Mouse (Mus musculus): ENCODE data around the gene Rbm20. TPM values are rescaled to one million over a fixed set of nuclear protein-coding genes. Genes with fewer than 3 reads are reported as not detected.

Gene Rbm20
- polyA plus RNA-seq, 1 experiment from 2014 or later: 5.1 TPM

GRCm38 (mm10) chr19:53724053-53724452 lies 46.9 kb downstream of the Rbm20 start:
- no peak overlapping the region for H3K27ac ChIP-seq
- H3K9me3 ChIP-seq: peaks cover 5% of the 10 kb centered on the region
- peaks cover 25% of the 10 kb centered on the region for H3K4me1 ChIP-seq (replicated peaks)
- no peak for ATAC-seq (ENCODE audit: insufficient number of reproducible peaks, insufficient read depth, low FRiP score, low TSS enrichment, low read depth)
- no peaks in the 10 kb centered on the region for H3K27me3 ChIP-seq
- no peak overlapping the region for H3K9ac ChIP-seq (replicated peaks)
- no peaks in the 10 kb centered on the region for H3K36me3 ChIP-seq
- no peak overlapping the region for H3K4me2 ChIP-seq
- H3K4me3 ChIP-seq (replicated peaks): no peak overlapping the region
- 81% methylated on average over 5 of the region's 5 CpGs for WGBS

- Histone ChIP-seq H3K4me1 (replicated peaks) (peaks cover 29% of the 10 kb centered on the region), H3K4me2 (peak overlapping the region; percentile 38), H3K4me3 (replicated peaks) (no peak overlapping the region), H3K9ac (replicated peaks) (no peak overlapping the region), H3K27me3 (no peaks in the 10 kb centered on the region), H3K27ac (no peak overlapping the region), H3K9me3 (no peaks in the 10 kb centered on the region), H3K36me3 (no peaks in the 10 kb centered on the region)
- 17% methylated on average over 12 of the region's 12 CpGs for WGBS
- peak; percentile 80 for ATAC-seq (ENCODE audit: insufficient number of reproducible peaks, insufficient read depth, low FRiP score, low TSS enrichment, low read depth)
These were observed 49.2 kb downstream of the Rbm20 start for GRCm38 (mm10) chr19:53726340-53726739.

DNA sequence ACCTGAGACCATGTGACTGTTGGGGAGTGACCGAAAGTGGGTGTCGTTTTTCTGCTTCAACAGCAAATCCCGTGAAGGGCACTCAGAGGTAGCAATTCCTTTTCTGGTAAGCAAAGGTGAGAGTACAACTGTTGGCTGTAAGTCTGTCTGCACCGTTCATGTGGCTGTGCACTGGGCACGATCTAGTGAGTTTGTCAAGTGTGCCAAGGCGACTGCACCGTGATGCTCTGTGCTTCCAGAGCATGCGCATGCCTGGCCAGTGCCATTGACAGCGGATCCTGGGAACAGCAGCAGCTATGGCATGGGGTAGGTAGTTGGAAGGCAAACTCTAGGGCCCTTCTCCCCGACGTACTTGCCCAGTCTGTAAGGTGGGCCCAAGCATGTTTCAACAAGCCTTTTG lies 49.6 kb downstream of the Rbm20 start:
- no peak overlapping the region for H3K4me3 ChIP-seq (replicated peaks)
- H3K9me3 ChIP-seq: no peaks in the 10 kb centered on the region
- H3K4me1 ChIP-seq (replicated peaks): peaks cover 32% of the 10 kb centered on the region
- H3K27ac ChIP-seq: 0 out of 2 replicates have a peak overlapping the region, but pooled peaks have one; percentile 17
- no peaks in the 10 kb centered on the region for H3K36me3 ChIP-seq
- ATAC-seq (ENCODE audit: insufficient number of reproducible peaks, insufficient read depth, low FRiP score, low TSS enrichment, low read depth): no peak
- no peak overlapping the region for H3K9ac ChIP-seq (replicated peaks)
- no peaks in the 10 kb centered on the region for H3K27me3 ChIP-seq
- 67% methylated on average over 11 of the region's 11 CpGs for WGBS
- H3K4me2 ChIP-seq: peak overlapping the region; percentile 38; the same call in 1 of the 2 replicates

DNA sequence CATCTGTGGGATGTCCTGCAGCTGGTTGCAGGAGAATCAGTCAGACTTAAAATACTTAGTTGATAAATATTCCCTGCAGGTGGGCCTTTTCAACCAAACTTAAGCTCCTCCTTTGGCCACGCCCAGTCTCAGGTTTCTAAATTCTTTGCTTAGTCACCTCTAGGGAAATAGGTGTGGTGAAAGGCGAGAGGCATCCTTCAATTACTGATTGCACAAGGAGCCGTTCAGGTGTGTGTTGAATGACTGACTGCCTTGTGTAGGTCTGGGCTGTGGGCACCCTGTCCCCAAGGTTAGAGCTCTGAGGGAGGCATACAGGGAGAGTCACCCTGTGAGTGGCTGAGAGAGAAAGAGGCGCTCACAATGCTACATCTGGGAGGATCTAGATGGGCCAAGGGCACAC lies 50.2 kb downstream of the Rbm20 start:
- ATAC-seq (ENCODE audit: insufficient number of reproducible peaks, insufficient read depth, low FRiP score, low TSS enrichment, low read depth): no peak
- Histone ChIP-seq H3K4me1 (replicated peaks) (peaks cover 37% of the 10 kb centered on the region), H3K9me3 (no peaks in the 10 kb centered on the region), H3K27me3 (no peaks in the 10 kb centered on the region), H3K9ac (replicated peaks) (no peak overlapping the region), H3K27ac (no peak overlapping the region), H3K4me2 (no peak overlapping the region), H3K36me3 (no peaks in the 10 kb centered on the region), H3K4me3 (replicated peaks) (no peak overlapping the region)
- 50% methylated on average over 4 of the region's 4 CpGs for WGBS

GRCm38 (mm10) chr19:53727886-53728669 lies 51.0 kb downstream of the Rbm20 start:
- no peak overlapping the region for H3K4me3 ChIP-seq (replicated peaks)
- H3K4me2 ChIP-seq: no peak overlapping the region
- H3K9ac ChIP-seq (replicated peaks): no peak overlapping the region
- H3K27me3 ChIP-seq: no peaks in the 10 kb centered on the region
- WGBS: 57% methylated on average over 9 of the region's 9 CpGs
- H3K4me1 ChIP-seq (replicated peaks): peaks cover 37% of the 10 kb centered on the region
- ATAC-seq (ENCODE audit: insufficient number of reproducible peaks, insufficient read depth, low FRiP score, low TSS enrichment, low read depth): no peak
- no peak overlapping the region for H3K27ac ChIP-seq
- H3K9me3 ChIP-seq: no peaks in the 10 kb centered on the region
- H3K36me3 ChIP-seq: no peaks in the 10 kb centered on the region

- peaks cover 37% of the 10 kb centered on the region for H3K4me1 ChIP-seq (replicated peaks)
- ATAC-seq (ENCODE audit: insufficient number of reproducible peaks, insufficient read depth, low FRiP score, low TSS enrichment, low read depth): no peak
- no peak overlapping the region for H3K4me3 ChIP-seq (replicated peaks)
- H3K27me3 ChIP-seq: no peaks in the 10 kb centered on the region
- no peaks in the 10 kb centered on the region for H3K9me3 ChIP-seq
- no peak overlapping the region for H3K4me2 ChIP-seq
- H3K36me3 ChIP-seq: no peaks in the 10 kb centered on the region
- no peak overlapping the region for H3K9ac ChIP-seq (replicated peaks)
- H3K27ac ChIP-seq: no peak overlapping the region
- 70% methylated on average over 10 of the region's 10 CpGs for WGBS
These were observed 52.8 kb downstream of the Rbm20 start for GRCm38 (mm10) chr19:53729919-53730318.

DNA sequence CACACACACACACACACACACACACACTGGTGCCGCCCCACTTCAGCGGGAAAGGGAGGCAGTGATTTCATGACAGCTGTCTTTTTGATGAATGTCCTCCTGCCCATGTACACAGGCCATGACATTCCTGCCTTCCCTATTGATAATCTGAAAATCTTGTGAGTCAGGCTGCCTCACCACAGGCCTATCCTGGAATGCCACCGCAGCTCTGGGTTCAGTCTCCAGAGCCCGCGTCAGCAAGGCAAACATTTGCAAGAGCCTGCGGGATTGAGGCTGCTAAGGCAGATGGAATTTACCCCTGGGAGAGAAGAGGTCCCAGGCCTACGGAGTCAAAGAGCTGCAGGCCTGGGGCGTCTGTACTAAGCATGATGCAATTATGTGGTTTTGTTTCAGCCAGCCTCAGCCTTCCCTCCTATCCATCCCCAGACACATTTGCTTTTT lies 54.7 kb downstream of the Rbm20 start:
- Histone ChIP-seq H3K9ac (replicated peaks) (no peak overlapping the region), H3K36me3 (no peaks in the 10 kb centered on the region), H3K4me1 (replicated peaks) (peaks cover 25% of the 10 kb centered on the region), H3K9me3 (no peaks in the 10 kb centered on the region), H3K27ac (peak overlapping the region; percentile 23; the same call in 1 of the 2 replicates), H3K4me3 (replicated peaks) (no peak overlapping the region), H3K27me3 (no peaks in the 10 kb centered on the region), H3K4me2 (no peak overlapping the region)
- no peak for ATAC-seq (ENCODE audit: insufficient number of reproducible peaks, insufficient read depth, low FRiP score, low TSS enrichment, low read depth)
- WGBS: 63% methylated on average over 8 of the region's 8 CpGs

GRCm38 (mm10) chr19:53734845-53735244 lies 57.7 kb downstream of the Rbm20 start:
- no peak overlapping the region for H3K4me3 ChIP-seq (replicated peaks)
- WGBS: 56% methylated on average over 5 of the region's 5 CpGs
- no peaks in the 10 kb centered on the region for H3K9me3 ChIP-seq
- no peaks in the 10 kb centered on the region for H3K36me3 ChIP-seq
- no peaks in the 10 kb centered on the region for H3K27me3 ChIP-seq
- H3K9ac ChIP-seq (replicated peaks): no peak overlapping the region
- ATAC-seq (ENCODE audit: insufficient number of reproducible peaks, insufficient read depth, low FRiP score, low TSS enrichment, low read depth): no peak
- H3K4me2 ChIP-seq: no peak overlapping the region
- no peak overlapping the region for H3K27ac ChIP-seq
- peaks cover 24% of the 10 kb centered on the region for H3K4me1 ChIP-seq (replicated peaks)

DNA sequence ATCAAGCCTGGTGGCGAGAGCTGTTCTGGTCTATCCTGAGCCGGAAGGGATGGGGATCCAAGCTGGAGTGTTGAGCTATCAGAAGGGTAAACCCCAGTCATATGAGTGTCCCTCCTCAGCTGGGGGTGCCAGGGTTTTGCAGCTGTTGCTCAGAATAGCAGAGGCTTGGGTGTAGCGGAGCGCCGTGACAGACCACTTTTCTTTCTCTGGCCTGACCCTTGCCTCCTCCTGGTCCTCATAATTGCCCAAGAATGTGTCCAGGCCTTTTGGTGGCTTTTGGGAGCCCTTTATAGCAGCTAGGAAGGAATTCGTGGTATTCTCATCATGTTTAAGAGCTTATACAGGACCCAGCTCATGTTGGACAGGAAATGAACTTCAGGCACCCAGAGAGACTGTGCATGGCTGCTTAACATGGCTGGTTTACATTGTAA lies 61.6 kb downstream of the Rbm20 start:
- Histone ChIP-seq H3K4me1 (replicated peaks) (peaks cover 28% of the 10 kb centered on the region), H3K9ac (replicated peaks) (no peak overlapping the region), H3K36me3 (no peaks in the 10 kb centered on the region), H3K27me3 (no peaks in the 10 kb centered on the region), H3K27ac (peak overlapping the region; percentile 72), H3K4me3 (replicated peaks) (no peak overlapping the region), H3K4me2 (peak overlapping the region; percentile 9; the same call in 1 of the 2 replicates), H3K9me3 (no peaks in the 10 kb centered on the region)
- WGBS: 32% methylated on average over 6 of the region's 6 CpGs
- ATAC-seq (ENCODE audit: insufficient number of reproducible peaks, insufficient read depth, low FRiP score, low TSS enrichment, low read depth): peak; percentile 78

DNA sequence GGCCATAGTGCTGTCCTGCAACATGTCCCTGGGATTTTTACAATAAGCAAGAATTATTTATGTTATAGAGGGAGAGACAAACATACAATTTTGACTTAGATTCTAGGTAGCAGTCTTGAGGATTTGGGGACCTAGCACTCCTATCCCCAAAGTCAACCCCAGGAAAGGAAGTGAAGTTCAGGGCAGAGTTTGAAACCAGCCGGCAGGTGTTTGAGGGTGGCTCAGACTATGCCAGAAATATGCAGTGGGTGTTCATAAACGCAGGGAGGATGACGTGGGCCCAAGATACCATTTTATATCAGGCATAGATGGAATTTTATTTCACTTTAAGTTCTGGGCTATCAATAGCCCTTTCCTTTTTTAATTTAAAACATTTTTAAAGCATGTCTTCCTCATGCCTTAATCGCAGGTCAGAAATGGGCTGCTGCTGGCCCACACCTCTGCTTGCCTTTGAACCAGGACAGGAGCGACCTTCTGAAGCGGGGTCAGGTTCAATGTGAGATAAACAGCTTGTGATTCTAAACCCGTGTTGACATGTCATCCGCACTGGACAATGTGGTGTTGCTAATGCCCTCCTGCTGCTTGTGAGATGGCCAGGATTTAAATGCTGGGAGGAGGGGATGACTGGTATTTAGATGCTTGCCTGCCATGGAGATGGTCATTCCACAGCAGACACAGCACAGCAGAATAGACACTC lies 62.6 kb downstream of the Rbm20 start:
- Histone ChIP-seq H3K27ac (no peak overlapping the region), H3K4me3 (replicated peaks) (no peak overlapping the region), H3K27me3 (no peaks in the 10 kb centered on the region), H3K4me1 (replicated peaks) (peaks cover 28% of the 10 kb centered on the region), H3K36me3 (no peaks in the 10 kb centered on the region), H3K4me2 (no peak overlapping the region), H3K9me3 (no peaks in the 10 kb centered on the region), H3K9ac (replicated peaks) (no peak overlapping the region)
- no peak for ATAC-seq (ENCODE audit: insufficient number of reproducible peaks, insufficient read depth, low FRiP score, low TSS enrichment, low read depth)
- 61% methylated on average over 8 of the region's 8 CpGs for WGBS

- 78% methylated on average over 1 of the region's 1 CpGs for WGBS
- Histone ChIP-seq H3K4me1 (replicated peaks) (peaks cover 31% of the 10 kb centered on the region), H3K27me3 (no peaks in the 10 kb centered on the region), H3K4me2 (no peak overlapping the region), H3K9ac (replicated peaks) (no peak overlapping the region), H3K27ac (no peak overlapping the region), H3K36me3 (no peaks in the 10 kb centered on the region), H3K4me3 (replicated peaks) (no peak overlapping the region), H3K9me3 (no peaks in the 10 kb centered on the region)
- ATAC-seq (ENCODE audit: insufficient number of reproducible peaks, insufficient read depth, low FRiP score, low TSS enrichment, low read depth): peak; percentile 16; the same call in 1 of the 2 replicates
These were observed 63.8 kb downstream of the Rbm20 start for GRCm38 (mm10) chr19:53740750-53741380.

Data from limb, embryonic 12.5 days (tissue).